Mouse (Mus musculus) lung, postnatal 0 days (tissue): Measurements from ENCODE around the gene Selenof.

Experiments used
- CTCF ChIP-seq: IDR thresholded peaks from 2 replicates; pipeline ENCODE4 v1.5.1; 2016; ENCODE audit warnings: antibody characterized with exemption, mild to moderate bottlenecking
- EP300 ChIP-seq: IDR thresholded peaks from 2 replicates; pipeline ENCODE4 v1.6.1; 2016; ENCODE audit warnings: antibody characterized with exemption, mild to moderate bottlenecking, control low read depth

GRCm38 (mm10) chr3:144628005-144628914 lies 58.2 kb downstream of the Selenof start:
- TF ChIP-seq EP300 (no peak), CTCF (no peak)
